Mouse (Mus musculus): Measurements from ENCODE around the gene Setdb1. TPM values are rescaled to one million over a fixed set of nuclear protein-coding genes. Genes with fewer than 3 reads are reported as not detected.

Setdb1 gene
- 36.6 TPM for total RNA-seq (2023)

DNA sequence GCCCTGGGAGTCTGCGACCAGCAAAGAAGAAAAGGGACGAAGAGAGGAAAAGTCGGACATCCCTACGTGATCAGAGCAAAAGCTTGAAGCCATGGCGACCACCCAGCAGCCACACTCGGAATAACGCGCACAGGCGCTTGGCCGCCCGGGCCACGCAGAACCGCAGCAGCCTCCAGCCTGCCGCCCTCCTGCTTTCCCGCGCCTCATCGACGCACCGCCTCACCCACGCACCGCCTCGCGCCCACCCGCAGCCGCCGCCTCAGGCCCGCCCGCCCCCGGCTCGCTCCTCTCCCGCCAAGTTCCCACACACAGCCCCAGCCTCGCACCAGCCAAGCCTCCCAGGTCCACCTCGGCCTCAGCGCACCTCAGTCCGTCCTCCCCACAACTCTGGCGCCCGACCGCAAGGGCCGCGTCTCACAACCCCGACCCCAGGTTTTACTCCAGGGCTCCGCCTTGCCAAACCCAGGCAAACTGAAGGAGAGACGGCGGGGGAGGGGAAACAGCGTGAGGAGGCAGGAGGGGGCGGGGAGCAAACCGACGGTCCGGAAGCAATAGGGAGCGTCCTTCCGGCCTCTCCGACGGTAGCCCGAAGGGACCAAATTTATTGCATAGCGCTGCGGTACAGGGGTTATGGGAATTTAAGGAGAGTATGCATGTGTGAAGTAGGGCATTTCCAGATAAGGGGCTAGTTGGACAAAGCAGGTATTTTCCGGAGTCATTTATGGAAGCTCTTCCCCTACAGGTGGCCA is at the start of gene Setdb1:
TSS of gene Setdb1 (minus strand) at position 502 of the 749 bp plus-strand sequence.

DNA sequence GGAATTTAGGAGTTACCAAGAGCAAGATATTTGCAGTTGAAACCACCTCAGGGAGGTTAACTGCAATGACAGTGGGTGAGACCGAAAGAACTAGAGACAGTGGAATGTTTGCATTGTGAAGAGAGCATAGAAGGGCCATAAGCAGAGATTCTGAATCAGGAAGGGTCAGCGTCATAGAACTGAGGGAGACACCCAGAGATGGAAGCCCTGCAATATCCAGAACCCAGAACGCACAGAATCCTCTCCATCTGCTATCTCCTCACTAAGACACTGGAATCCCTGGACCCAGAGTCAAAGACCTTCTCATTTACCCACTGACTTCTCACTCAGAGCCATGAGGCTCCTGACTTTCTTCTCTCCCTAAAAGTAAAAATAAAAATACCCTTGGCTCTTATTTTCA is 45.7 kb upstream of the Setdb1 start, which contains the start of gene 4930558C23Rik:
TSS of gene 4930558C23Rik (minus strand) at position 101 of the 400 bp plus-strand sequence.

GRCm38 (mm10) chr3:95314486-95315093 is 42.4 kb downstream of the Setdb1 start, which contains the start of gene Cers2:
TSS of gene Cers2 (plus strand) at chr3:95314791.

DNA sequence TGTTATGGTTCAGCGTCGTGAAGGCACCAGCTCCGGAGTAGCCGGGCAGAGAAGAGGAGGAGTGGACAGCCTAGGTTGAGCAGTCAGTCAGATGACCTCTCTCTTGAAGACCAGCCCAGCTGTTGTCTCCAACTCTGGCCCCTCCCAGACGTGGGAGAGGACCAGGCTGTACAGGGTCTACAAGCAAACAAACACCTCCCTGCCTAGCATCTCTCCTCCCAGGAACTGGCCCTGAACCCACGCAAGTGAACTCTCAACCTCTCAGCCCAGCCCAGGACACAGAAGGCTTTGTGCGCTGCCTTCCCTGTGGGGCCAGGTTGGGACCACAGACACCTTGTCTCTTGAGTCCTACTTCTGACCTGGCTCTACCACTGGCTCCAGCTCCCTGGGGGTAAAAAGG is 49.9 kb downstream of the Setdb1 start, which contains the start of gene Anxa9:
TSS of gene Anxa9 (minus strand) at position 77 of the 400 bp plus-strand sequence.

DNA sequence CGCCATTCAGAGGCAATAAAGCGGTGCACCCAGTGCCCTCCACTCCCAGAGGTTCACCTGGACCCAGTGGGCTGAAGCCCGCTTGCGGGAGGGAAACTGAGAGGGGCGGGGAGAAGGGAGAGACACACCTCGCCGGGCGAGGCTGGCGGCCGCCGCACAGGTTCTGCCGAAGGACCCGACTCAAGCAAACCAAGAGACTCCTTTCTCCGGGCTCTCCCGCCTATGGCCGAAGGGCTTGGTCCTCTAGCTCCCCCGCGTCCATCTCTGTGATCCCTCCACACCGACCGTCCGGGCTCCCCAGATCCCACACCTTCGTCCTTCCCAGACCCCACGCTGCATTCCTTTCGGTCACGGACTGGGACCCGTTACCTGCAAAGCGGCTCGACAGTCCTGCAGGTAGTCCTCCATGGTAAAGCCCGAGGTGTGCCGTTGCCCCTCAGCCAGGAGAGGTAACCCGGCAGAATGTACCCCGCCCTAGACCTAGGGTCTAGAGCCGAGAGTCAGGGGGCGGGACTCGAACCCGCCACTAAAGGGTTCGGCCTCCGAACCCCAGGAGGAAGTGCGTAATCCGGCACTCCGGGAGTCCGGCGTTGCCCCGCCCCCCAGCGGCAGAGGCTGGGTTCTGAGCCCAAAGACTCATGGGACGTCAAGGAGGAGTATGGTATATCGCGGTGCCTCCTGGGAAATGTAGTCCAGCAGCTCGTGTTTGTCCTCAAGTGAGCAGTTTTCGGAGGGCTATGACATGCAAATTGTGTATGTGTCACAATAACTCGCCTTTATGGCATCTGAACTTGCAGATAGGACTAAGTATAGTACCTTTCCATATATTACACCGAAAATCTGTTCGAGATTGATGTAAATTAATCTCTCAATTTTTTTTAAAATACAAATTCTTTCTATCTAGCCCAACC is 75.5 kb downstream of the Setdb1 start, which contains the start of the genes Mindy1 and Prune1:
TSS of gene Mindy1 (plus strand) at position 130 of the 911 bp plus-strand sequence.
TSS of gene Prune1 (minus strand) at position 861 of the 911 bp plus-strand sequence.

Other genes starting within 250 kb of the Setdb1 start
- 48.9 TPM for gene Vps72, start 246.2 kb downstream of the Setdb1 start, total RNA-seq (2023)
- gene Tmod4, start 232.7 kb downstream of the Setdb1 start, total RNA-seq (2023): 2.5 TPM
- 99.1 TPM for gene Scnm1, start 223.2 kb downstream of the Setdb1 start, total RNA-seq (2023)
- 5.1 TPM for gene Lysmd1, start 223.1 kb downstream of the Setdb1 start, total RNA-seq (2023)
- 73.5 TPM for gene Tnfaip8l2, start 214.8 kb downstream of the Setdb1 start, total RNA-seq (2023)
- 2.2 TPM for gene Sema6c, start 196.7 kb downstream of the Setdb1 start, total RNA-seq (2023)
- gene Gabpb2, start 139.3 kb downstream of the Setdb1 start, total RNA-seq (2023): 79.5 TPM
- gene Cdc42se1, start 128.5 kb downstream of the Setdb1 start, total RNA-seq (2023): 223 TPM
- gene Mllt11, start 125.0 kb downstream of the Setdb1 start, total RNA-seq (2023): 15.7 TPM
- not detected for gene Gm128, start 115.6 kb downstream of the Setdb1 start, total RNA-seq (2023)
- not detected for gene Bnipl, start 106.0 kb downstream of the Setdb1 start, total RNA-seq (2023)
- 14.1 TPM for gene Mindy1, start 75.9 kb downstream of the Setdb1 start, total RNA-seq (2023)
- gene Prune1, start 75.1 kb downstream of the Setdb1 start, total RNA-seq (2023): 8.6 TPM
- gene Anxa9, start 50.0 kb downstream of the Setdb1 start, total RNA-seq (2023): 0.31 TPM
- 95.4 TPM for gene Cers2, start 42.4 kb downstream of the Setdb1 start, total RNA-seq (2023)
- not detected for gene 4930558C23Rik, start 45.6 kb upstream of the Setdb1 start, total RNA-seq (2023)
- gene Arnt, start 77.2 kb upstream of the Setdb1 start, total RNA-seq (2023): 70.6 TPM
- 1.9 TPM for gene Ctsk, start 142.1 kb upstream of the Setdb1 start, total RNA-seq (2023)
- gene Ctss, start 169.6 kb upstream of the Setdb1 start, total RNA-seq (2023): 89.0 TPM
- gene Hormad1, start 202.5 kb upstream of the Setdb1 start, total RNA-seq (2023): not detected
- 26.1 TPM for gene Golph3l, start 231.7 kb upstream of the Setdb1 start, total RNA-seq (2023)

All from CD8-positive naive resting alpha-beta T cell, adult 57 days (primary cell).